Mouse (Mus musculus) large intestine, adult 2 months (tissue): ENCODE measurements around the gene Bmp8a. TPM values are rescaled to one million over a fixed set of nuclear protein-coding genes. Genes with fewer than 3 reads are reported as not detected.
"Not testable (repeated sequence)": the region's sequence is repeated elsewhere in the genome, so short reads cannot be mapped to it uniquely, and the experiment has no call there.

Source experiments
- DNase-seq: peaks from one replicate; pipeline ENCODE4 v3.0.0-alpha.2; 2012; ENCODE audit warnings: low read depth, low spot score
- WGBS: fragments of 180-500 bp; shearing (Covaris S2); methylation state at CpG from one replicate; pipeline ENCODE4 v1.1.7; 2018; 5-methylcytosine and 5-hydroxymethylcytosine counted together
- polyA plus RNA-seq: library from polyadenylated mRNA; depleted of rRNA; stranded (reverse); fragments of >200 nt; gene quantifications from 2 replicates; pipeline ENCODE4 v1.2.3, GENCODE M21; 2012

The Bmp8a gene
- polyA plus RNA-seq, 1 experiment: 4.2 TPM

DNA sequence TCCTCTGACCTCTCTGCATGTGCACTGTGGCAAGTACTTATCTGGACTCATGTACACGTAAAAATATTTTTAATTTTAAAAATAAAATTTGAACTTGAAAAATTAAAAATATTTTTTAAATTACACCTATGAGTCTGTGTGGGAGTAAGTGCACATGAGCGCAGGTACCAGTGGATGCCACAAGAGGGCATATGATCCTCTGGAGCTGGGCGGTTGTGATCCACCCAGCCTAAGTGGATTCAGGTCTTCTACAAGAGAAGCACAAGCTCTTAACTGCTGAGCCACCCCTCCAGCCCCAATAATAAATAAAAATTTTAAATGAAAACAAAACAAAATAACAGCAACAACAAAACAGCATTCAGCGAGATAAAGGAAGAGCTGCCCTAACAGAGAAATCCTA lies 9.9 kb downstream of the Bmp8a start:
- no peak for DNase-seq
- WGBS: 98% methylated on average over 4 of the region's 4 CpGs

DNA sequence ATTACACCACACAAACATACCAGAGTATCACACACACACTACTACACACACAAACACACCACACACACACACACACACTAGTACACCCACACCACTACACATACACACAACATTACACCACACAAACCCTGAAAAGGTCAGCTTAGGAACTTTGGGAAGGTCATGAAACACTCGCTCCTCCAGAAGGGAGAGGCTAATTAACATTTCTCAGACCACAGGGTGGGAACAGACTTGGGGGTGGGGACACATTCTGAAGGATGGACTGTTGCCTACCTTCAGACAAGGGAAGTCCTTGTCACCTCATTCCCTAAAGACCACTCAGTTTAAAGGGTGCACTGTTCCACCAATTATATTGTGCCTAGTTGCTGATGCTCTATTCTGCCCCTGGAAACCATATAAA lies 11.1 kb downstream of the Bmp8a start:
- 81% methylated on average over 1 of the region's 1 CpGs for WGBS

DNA sequence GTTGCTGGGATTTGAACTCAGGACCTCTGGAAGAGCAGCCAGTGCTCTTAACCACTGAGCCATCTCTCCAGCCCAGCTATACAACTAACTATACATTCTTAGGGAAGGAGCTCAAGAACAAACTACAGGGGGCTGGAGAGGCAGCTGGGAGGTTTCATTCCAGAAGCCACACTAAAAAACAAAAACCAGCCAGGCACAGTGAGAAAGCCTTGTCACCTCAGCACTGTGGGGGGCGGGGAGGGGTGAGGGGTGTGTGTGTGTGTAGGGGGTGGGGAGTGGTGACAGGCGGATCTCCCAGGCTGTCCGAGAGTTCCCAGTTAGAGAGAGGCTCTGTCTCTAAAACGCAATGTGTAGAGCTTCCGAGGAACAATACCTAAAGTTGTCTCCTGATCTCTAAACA lies 11.7 kb downstream of the Bmp8a start:
- DNase-seq: no peak

More for the DNA sequence above, 11.1 kb downstream of the Bmp8a start:
- not testable (repeated sequence) for DNase-seq

DNA sequence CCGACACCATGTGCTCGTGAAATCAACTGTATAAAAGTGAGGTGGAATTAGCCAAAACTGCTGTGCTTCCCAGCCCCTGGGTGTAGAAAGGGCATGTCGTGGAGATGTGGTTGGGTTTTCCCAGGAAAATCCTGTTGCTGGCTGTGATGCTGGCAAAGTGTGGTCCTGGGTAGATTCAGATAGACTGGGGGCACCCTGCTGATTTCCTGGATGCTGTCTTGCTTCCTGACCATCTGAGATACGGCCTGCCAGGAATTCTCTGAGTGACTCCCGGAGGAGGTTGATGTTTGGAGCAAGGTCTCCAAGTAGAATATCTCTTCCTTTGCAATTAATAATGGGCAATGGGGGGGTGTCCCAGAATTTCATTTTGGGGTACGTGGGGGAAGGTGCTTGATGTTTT lies 14.1 kb downstream of the Bmp8a start:
- no peak for DNase-seq
- WGBS: 62% methylated on average over 6 of the region's 6 CpGs

More for the DNA sequence above, 11.7 kb downstream of the Bmp8a start:
- 91% methylated on average over 5 of the region's 5 CpGs for WGBS

DNA sequence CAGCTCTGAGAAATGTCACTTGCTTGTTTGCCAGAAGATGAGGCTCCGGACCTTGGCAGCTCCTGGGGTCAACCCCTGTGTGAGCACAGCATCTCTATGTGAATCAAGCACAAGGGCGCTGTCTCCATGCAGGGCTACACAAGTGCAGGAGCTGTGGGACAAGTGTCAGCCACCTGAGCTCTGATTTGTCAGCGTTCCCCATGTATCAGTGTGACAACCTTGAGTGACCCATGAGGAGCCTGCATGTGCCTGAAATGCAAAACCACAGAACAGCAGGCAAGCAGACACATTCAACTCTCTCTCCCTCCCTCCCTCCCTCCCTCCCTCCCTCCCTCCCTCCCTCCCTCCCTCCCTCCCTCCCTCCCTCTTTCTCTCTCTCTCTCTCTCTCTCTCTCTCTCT lies 15.4 kb downstream of the Bmp8a start:
- no peak for DNase-seq
- WGBS: 69% methylated on average over 3 of the region's 3 CpGs

DNA sequence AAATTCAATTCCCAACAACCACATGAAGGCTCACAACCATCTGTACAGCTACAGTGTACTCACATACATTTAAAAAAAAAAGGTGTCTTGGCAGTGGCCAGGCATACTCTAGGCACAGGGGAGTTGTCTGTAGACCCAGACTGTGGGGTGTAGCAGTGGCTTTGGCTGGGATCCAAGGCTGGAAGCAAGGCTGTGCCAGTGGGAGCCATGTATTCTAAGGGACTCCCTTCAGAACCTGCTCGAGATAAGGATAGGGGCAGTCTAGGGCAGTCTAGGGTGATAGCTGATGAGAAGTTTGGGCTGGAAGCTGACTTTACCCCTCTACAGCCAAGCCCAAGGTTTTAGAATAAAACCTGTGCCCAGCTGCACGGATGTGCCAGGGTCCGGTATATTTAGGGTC lies 17.0 kb downstream of the Bmp8a start:
- 53% methylated on average over 3 of the region's 3 CpGs for WGBS
- DNase-seq: no peak

DNA sequence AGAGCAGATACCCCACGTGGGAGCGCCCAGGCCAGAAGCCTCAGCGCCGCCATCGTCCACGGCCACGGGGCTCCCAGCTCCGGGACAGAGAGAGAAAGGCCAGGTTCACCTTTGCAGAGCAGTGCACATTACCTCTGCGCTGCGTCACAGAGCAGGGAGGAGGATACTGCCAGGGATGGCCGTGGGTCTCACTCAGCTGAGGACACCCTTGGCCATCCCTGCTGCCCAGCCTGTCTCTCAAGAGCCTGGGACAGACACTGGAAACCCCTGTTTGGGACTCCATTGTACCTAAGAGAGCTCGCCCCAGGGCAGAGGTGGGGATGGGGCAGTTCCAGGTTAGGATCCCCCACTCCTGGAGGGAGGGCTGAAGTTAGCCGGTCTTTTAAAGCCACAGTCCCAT lies 19.5 kb downstream of the Bmp8a start, which contains the start of gene Oxct2a:
Gene Oxct2a (minus strand): TSS at position 101 of the 400 bp plus-strand sequence.
- DNase-seq: no peak
- WGBS: 18% methylated on average over 13 of the region's 13 CpGs

DNA sequence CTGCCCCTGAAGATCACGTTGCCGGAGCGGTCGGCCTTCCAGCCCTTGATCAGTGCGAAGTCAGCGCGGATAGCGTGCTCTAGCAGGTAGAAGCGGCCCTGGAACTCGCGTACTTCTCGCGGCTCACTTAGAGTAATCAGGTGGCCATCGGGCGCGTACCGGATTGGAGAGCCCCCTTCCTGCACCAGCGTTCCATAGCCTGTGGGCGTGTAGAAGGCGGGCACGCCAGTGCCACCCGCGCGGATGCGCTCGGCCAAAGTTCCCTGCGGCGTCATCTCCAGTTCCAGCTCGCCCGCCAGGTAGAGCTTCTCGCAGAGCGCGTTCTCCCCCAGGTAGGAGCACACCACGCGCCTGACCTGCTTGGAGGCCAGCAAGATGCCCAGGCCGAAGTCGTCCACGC lies 20.1 kb downstream of the Bmp8a start:
- 10% methylated on average over 31 of the region's 38 CpGs for WGBS
- DNase-seq: not testable (repeated sequence)

DNA sequence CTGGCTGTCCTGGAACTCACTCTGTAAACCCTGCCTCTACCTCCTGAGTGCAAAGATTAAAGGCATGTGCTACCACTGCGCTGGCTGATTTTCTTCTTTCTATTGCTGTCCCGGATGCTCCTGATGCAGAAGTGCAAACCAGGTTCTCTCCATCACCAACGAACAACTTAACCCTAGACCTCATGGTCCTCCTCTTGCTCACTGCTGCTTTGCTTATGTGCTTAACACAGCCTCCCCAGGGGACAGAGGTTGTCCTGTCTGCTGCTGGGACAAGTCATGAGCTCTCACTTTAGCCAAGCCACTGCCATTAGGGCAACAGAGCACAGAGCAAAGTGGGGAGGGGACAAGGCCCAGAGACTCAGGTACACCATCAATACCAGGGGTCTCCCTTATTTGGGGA lies 28.6 kb downstream of the Bmp8a start:
- WGBS: 76% methylated on average over 3 of the region's 3 CpGs
- DNase-seq: no peak

DNA sequence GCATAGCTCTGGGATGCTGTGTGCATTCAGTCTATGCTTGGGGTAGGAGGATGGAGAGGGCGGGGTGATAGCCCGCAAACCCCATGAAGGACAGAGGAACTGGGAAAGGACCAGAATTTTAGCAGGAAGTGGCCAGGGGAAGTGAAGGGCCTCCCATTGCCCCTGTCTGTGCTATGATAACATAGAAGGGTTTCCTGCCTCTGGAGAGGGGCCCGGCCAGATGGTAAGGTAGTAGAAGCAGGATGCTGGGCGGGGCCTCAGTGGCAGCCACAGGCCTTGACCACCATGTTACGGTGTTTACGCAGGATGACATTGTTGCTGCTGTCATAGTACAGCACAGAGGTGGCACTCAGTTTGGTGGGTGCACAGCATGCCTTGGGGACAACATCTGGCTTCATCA lies 30.0 kb downstream of the Bmp8a start:
- DNase-seq: no peak
- 85% methylated on average over 6 of the region's 6 CpGs for WGBS

DNA sequence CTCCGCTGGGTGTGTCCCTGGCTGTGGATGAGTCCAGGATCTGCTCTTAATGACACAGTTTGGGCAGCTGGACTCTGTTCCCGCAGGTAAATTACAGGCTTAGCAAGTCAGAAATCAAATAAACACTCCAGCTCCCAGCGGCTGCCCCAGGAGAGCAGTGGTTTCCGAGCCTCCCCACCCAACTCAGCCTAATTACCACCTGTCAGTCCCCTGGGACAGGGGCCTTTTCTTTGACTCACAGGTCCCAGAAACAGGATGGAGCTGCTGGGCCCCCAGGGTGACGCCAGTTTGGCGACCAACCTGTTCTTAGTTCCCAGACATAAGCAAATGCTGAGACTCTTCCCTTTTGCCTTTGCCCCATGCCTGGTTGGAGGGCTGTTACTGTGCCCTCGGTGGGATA lies 31.2 kb downstream of the Bmp8a start:
- 37% methylated on average over 7 of the region's 7 CpGs for WGBS
- DNase-seq: no peak

DNA sequence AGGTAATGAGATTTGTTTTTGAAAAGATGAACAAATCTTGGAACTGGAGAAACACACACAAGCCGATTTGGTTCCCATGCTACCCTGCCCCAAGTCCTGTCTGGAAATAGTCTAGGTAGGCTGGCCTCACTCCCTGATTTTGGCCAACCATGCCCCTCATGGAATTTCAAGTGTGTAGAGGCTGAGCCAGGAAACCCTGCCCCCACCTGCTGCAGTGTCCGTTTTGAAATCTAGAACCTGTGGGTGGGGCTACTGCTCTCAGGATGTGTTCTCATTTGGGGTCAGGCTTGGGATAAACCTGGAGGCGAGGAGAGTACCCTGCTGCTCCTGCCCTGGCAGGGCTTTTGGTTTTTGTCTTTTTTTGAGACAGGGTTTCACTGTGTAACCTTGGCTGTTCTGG lies 34.8 kb downstream of the Bmp8a start:
- no peak for DNase-seq
- 44% methylated on average over 3 of the region's 3 CpGs for WGBS

DNA sequence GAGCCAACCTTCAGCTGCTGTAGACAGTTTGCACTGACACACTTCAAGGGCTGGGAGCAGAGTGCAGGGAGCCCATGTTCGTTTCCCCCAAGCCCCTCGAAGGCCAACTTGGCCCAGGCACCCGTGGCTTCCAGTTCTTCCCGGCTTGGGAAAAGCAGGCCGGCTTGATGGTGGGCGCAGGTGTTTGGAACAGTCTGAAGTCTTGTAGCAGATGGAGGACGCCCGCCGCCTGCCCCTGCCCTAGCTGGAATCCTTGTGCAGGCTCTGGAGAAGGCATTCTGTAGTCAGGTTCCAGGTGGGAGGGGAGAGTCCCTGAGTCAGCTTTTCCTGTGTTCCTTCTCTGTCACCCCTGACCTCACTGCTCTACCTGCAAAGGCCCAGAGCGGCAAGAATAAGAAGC lies 36.1 kb downstream of the Bmp8a start:
- WGBS: 91% methylated on average over 10 of the region's 10 CpGs
- DNase-seq: no peak

DNA sequence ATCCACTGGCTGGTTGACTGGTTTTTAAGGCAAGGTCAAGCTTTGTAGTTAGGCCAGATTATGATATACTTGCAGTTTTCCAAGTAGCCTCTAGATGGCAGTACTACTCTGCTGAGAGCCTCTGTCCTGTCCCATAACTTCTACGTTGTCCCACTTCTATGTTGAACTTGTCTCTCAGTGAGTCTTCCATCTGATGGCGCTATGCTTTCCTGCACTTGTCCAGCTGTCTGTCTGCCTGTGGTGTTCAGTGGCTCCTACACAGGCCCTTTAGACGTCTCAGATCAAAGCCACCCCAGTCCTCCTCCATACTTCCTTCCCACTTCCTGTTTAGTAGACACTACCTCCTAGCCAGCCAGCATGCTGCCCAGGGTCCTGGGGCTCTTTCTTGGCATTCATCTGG lies 37.3 kb downstream of the Bmp8a start:
- 17% methylated on average over 3 of the region's 3 CpGs for WGBS
- no peak for DNase-seq

DNA sequence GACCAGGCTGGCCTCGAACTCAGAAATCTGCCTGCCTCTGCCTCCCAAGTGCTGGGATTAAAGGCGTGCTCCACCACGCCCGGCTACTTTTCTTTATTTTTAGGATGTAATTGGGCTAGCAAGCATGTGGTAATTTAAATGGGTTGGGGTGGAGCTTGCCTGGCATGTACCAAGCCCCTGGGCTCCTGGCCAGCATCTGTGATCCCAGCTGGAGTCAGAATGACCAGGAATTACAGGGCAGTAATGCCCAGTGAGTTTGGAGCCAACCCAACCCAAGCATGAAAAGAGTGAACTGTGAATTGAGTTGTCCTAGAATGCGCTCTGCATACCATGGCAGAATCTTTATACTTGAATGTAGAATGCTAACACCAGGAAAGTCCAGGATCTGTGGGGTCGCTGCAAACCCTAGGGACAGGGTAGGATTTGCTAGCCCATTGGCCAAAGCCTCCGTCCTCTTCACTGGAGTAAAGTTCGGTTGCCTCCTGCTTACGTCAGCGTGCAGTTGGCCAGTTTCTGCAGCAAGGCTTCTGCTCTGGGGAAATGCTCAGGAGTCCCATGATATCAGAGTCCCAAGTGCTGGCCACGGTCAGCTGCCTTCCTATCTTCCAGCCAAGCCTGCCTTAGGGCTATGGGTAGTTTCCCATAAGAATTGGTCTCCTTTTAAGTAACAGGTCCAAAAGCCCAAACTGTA lies 43.9 kb downstream of the Bmp8a start:
- 76% methylated on average over 11 of the region's 11 CpGs for WGBS

DNA sequence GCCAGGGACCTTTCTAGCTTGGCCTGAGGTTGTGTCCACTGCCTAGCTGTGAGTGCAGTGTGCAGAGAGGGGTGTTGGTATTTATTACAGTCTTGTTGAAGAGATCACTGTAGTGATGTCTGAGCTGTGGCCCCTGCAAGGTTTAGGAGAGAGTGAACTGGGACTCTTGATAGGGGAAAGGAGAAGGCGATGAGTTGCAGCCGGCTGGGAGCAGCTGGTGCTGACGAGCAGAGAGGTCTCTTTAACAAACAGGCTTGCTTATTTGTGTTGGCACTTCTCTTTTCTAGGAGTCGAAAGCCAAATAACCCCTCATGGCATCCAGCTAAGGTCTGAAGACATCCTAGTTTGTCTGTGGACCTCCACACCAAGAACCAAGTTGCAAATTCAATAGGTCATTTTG lies 44.8 kb downstream of the Bmp8a start:
- 81% methylated on average over 4 of the region's 4 CpGs for WGBS
- DNase-seq: no peak

More for the DNA sequence above, 43.9 kb downstream of the Bmp8a start:
- DNase-seq: no peak

DNA sequence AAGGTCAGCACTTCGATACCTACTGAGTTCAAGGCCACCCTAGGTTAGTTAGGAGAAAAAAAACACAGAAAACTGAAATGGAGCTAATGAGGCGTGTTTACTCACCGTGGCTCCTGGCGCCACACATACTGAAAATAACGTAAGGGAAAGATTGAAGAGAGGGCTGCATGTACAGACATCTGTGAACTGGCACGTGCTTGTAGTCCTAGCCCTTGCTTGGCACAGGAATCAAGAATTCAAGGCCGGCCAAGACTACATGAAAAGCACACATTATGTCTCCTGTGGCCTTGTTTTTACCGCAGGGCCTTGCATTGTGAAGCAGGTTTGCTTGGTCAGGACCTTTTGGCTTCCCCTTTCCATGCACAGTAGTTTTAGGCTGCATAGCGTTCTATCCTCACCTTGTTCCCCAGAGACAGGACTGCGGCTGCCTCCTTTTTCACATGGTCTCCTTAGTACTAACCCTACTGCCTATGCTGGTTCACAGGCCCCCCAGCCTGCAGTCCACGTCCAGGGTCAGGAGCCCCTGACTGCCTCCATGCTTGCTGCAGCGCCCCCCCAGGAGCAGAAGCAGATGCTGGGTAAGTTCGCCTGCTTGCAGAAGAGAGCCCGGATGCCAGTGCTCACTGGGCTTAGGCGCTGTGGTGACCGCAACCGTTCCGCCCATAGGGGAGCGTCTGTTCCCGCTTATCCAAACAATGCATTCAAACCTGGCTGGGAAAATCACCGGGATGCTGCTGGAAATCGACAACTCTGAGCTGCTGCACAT lies 45.7 kb downstream of the Bmp8a start:
- WGBS: 97% methylated on average over 22 of the region's 22 CpGs
- no peak for DNase-seq

DNA sequence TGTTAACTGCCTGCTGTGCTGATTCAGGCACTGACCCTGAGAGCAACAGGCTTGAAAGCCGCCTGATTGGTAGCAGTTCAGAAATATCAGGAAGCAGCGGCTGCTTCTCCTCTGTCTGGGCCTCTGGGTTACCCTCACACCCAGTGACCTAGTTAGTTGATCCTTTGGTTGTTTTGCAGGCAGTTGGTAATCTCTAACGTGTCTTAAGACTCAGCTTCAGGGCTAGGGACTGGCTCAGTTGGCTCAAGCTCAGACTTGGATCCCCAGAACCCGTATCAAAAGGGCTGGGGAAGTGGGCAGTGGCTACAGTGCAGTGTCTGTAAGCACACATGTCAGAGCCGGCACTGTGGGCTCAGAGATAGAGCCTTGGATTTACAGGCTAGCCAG lies 46.9 kb downstream of the Bmp8a start:
- DNase-seq: no peak
- 82% methylated on average over 5 of the region's 5 CpGs for WGBS

DNA sequence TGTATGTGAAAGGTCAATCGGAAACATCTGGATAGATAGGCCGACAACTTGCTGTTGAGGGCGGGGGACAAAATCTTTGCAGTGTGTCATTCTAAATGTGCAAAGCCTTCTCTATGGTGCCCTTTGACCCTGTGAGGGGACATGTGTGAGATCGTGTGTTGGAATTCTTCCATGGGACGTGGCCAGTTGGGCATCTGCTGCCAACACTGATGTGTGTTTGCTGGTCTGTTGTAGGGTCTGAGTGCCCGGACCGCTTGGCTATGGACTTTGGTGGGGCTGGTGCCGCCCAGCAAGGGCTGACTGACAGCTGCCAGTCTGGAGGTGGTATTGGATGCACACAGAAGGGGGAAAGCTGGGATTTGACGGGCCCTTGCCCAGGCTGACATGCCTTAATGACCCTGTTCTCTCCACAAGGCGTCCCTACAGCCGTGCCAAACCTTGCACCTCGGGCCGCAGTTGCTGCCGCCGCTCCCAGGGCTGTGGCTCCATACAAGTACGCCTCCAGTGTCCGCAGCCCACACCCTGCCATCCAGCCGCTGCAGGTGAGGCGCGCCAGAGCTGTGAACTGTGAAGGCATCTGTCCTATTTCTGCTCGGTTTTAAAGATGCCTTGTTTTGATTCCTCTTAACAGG lies 47.4 kb downstream of the Bmp8a start:
- DNase-seq: no peak
- WGBS: 87% methylated on average over 21 of the region's 21 CpGs

DNA sequence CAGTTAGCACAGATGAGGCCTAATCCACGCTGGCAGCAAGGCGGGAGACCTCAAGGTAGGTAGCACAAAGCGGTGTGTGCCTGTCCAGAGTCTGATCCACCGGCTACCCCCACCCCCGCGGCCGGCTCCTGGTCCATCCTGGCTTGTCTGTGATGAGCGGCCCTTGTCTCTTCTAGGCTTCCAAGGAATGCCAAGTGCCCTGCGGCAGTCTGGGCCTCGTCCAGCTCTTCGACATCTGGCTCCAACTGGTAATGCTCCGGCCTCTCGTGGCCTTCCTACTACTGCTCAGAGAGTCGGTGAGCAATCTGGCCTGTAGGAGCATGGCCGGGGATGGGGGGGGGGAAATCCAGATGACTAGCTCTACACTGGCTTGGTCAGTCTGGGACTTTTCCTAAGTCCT lies 48.0 kb downstream of the Bmp8a start:
- WGBS: 92% methylated on average over 15 of the region's 15 CpGs
- DNase-seq: not testable (repeated sequence)
